Mouse (Mus musculus) kidney, postnatal 0 days (tissue): ENCODE data around the gene Txndc17. TPM values are rescaled to one million over a fixed set of nuclear protein-coding genes. Genes with fewer than 3 reads are reported as not detected.

ENCODE experiments used
- ATAC-seq: fragments of 200-750 bp; cut with Nextera tagmentation; replicated peaks from 2 replicates; pipeline ENCODE4 v1.8.0; 2017; ENCODE audit warnings: low read depth, moderate number of reproducible peaks, moderate TSS enrichment, moderate library complexity; ENCODE audit not compliant: low FRiP score
- DNase-seq: peaks from one replicate; pipeline ENCODE4 v3.0.0-alpha.2; 2016; ENCODE audit warnings: low spot score
- H3K27ac ChIP-seq: fragments of 300-500 bp; sonication (generic); 2 replicates; pipeline ENCODE4 v1.5.1; 2014; ENCODE audit warnings: mild to moderate bottlenecking
- H3K27me3 ChIP-seq: fragments of 300-500 bp; sonication (generic); 2 replicates; pipeline ENCODE4 v1.6.1; 2014; ENCODE audit warnings: low read length, mixed read lengths; ENCODE audit not compliant: insufficient read depth
- H3K36me3 ChIP-seq: fragments of 300-500 bp; sonication (generic); 2 replicates; pipeline ENCODE4 v1.6.1; 2014; ENCODE audit warnings: low read length, mixed read lengths; ENCODE audit not compliant: insufficient read depth
- H3K4me1 ChIP-seq: fragments of 300-500 bp; sonication (generic); replicated peaks from 2 replicates; pipeline ENCODE4 v1.6.1; 2014; ENCODE audit warnings: antibody characterized with exemption, low read length, mixed read lengths; ENCODE audit not compliant: insufficient read depth
- H3K4me2 ChIP-seq: fragments of 300-500 bp; sonication (generic); 2 replicates; pipeline ENCODE4 v1.6.1; 2014; ENCODE audit warnings: mild to moderate bottlenecking, low read length, moderate library complexity, mixed read lengths
- H3K4me3 ChIP-seq: fragments of 300-500 bp; sonication (generic); replicated peaks from 2 replicates; pipeline ENCODE4 v1.5.1; 2014; ENCODE audit warnings: low read depth, low read length
- H3K9ac ChIP-seq: fragments of 300-500 bp; sonication (generic); 2 replicates; pipeline ENCODE4 v1.6.1; 2014; ENCODE audit warnings: low read depth, low read length
- H3K9me3 ChIP-seq: fragments of 300-500 bp; sonication (generic); replicated peaks from 2 replicates; pipeline ENCODE4 v1.6.1; 2016; ENCODE audit warnings: low read length, inconsistent platforms, mixed read lengths
- CTCF ChIP-seq: IDR thresholded peaks from 2 replicates; pipeline ENCODE4 v1.5.1; 2016; ENCODE audit warnings: antibody characterized with exemption, low read depth, mild to moderate bottlenecking, moderate library complexity
- WGBS: fragments of 180-500 bp; shearing (Covaris S2); extraction: QIAGEN DNeasy Blood & Tissue Kit; methylation state at CpG from one replicate; pipeline ENCODE4 v1.1.7; 2014; 5-methylcytosine and 5-hydroxymethylcytosine counted together
- polyA plus RNA-seq: library from polyadenylated mRNA; unstranded; fragments of >200 nt; fragmentation: Nextera tagmentation; extraction: Ambion mirVana; gene quantifications from 2 replicates; pipeline ENCODE4 v1.2.1, GENCODE M21; 2015

The Txndc17 gene
- polyA plus RNA-seq, 1 experiment from 2014 or later: 260 TPM

DNA sequence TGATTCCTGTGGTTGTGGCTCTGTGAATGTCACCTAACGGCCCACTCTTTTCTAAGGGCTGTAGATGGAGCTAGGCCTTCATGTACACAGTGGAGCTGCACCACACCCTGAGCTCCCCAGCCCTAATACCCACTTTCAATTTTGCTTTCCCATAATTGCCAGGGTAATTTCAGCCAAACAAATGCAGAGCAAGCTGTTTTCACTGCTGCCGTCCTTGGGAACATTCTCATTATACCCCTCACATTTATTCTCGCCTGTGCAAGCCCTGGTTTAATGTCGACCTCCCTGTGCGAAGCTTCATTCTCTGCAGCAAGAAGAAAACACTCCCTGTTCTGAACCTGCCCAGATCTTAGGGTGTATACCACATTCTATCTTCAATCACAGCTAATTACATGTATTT, 31.4 kb upstream of the Txndc17 start:
- Histone ChIP-seq H3K27ac (no peak overlapping the region), H3K4me2 (no peak overlapping the region), H3K27me3 (no peaks in the 10 kb centered on the region), H3K9me3 (no peaks in the 10 kb centered on the region), H3K4me1 (no peaks in the 10 kb centered on the region), H3K4me3 (no peak overlapping the region), H3K36me3 (peaks cover 42% of the 10 kb centered on the region), H3K9ac (no peak overlapping the region)
- WGBS: 88% methylated on average over 5 of the region's 5 CpGs
- no peak for TF ChIP-seq CTCF
- DNase-seq: no peak
- no peak for ATAC-seq

- no peak overlapping the region for H3K4me2 ChIP-seq
- H3K27me3 ChIP-seq: no peaks in the 10 kb centered on the region
- no peak overlapping the region for H3K27ac ChIP-seq
- H3K36me3 ChIP-seq: peaks cover 46% of the 10 kb centered on the region
- H3K4me1 ChIP-seq: no peaks in the 10 kb centered on the region
- ATAC-seq: no peak
- no peak for DNase-seq
- H3K9ac ChIP-seq: no peak overlapping the region
- no peaks in the 10 kb centered on the region for H3K9me3 ChIP-seq
- no peak overlapping the region for H3K4me3 ChIP-seq
- WGBS: 70% methylated on average over 3 of the region's 3 CpGs
- TF ChIP-seq CTCF: no peak
These were observed 30.8 kb upstream of the Txndc17 start for GRCm38 (mm10) chr11:72176553-72176952.

GRCm38 (mm10) chr11:72180556-72180955, 26.8 kb upstream of the Txndc17 start:
- TF ChIP-seq CTCF: no peak
- Histone ChIP-seq H3K9ac (no peak overlapping the region), H3K9me3 (no peaks in the 10 kb centered on the region), H3K4me3 (no peak overlapping the region), H3K4me2 (no peak overlapping the region), H3K36me3 (peaks cover 31% of the 10 kb centered on the region), H3K4me1 (no peaks in the 10 kb centered on the region), H3K27me3 (no peaks in the 10 kb centered on the region), H3K27ac (no peak overlapping the region)
- no peak for DNase-seq
- ATAC-seq: no peak
- WGBS: 86% methylated on average over 5 of the region's 5 CpGs

DNA sequence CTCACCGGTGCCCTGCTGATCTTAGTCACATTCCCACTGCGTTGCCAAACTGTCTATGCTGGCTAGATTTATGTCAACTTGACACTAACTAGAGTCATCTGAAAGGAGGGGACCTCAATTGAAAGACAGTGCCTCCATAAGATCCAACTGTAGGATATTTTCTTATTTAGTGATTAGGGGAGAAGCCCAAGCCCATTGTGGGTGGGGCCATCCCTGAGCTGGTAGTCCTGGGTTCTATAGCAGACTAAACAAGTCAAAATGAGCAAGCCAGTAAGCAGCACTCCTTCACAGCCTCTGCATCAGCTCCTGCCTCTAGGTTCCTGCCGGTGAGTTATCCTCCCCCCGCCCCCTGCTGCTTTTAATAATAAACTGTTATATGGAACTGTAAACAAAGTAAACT, 26.2 kb upstream of the Txndc17 start:
- no peak overlapping the region for H3K4me3 ChIP-seq
- no peak for TF ChIP-seq CTCF
- no peaks in the 10 kb centered on the region for H3K27me3 ChIP-seq
- DNase-seq (no peak), ATAC-seq (no peak)
- H3K4me1 ChIP-seq: no peaks in the 10 kb centered on the region
- peaks cover 25% of the 10 kb centered on the region for H3K36me3 ChIP-seq
- WGBS: 93% methylated on average over 4 of the region's 4 CpGs
- no peaks in the 10 kb centered on the region for H3K9me3 ChIP-seq
- H3K27ac ChIP-seq: no peak overlapping the region
- H3K4me2 ChIP-seq: no peak overlapping the region
- no peak overlapping the region for H3K9ac ChIP-seq

DNA sequence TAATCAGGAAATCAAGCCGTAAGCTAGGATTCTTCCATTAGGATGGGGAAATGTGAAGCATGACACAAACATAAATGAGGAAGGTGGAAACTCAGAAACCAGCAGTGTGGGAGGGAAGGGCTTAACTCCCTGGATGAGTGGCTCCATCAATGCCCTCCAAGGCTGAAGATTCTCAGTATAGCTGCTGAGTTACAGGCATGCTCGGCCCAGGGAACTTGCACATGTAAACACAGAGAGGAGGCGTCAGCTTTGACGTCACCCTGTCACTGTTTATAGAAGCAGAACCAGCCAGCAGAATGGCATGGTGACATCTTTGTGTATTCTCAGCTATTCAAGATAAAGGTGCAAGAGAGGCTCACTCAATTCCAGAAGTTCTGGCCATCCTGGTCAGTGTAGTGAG, 23.1 kb upstream of the Txndc17 start:
- DNase-seq (no peak), ATAC-seq (no peak)
- Histone ChIP-seq H3K4me3 (no peak overlapping the region), H3K27ac (no peak overlapping the region), H3K36me3 (peaks cover 14% of the 10 kb centered on the region), H3K9ac (no peak overlapping the region), H3K4me1 (0 out of 2 replicates have a peak, but pooled peaks cover 3% of the 10 kb centered on the region), H3K27me3 (no peaks in the 10 kb centered on the region), H3K4me2 (no peak overlapping the region), H3K9me3 (no peaks in the 10 kb centered on the region)
- 77% methylated on average over 4 of the region's 4 CpGs for WGBS
- TF ChIP-seq CTCF: no peak

GRCm38 (mm10) chr11:72190857-72191256, 16.5 kb upstream of the Txndc17 start:
- H3K9ac ChIP-seq: no peak overlapping the region
- H3K27me3 ChIP-seq: no peaks in the 10 kb centered on the region
- H3K4me1 ChIP-seq: 0 out of 2 replicates have a peak, but pooled peaks cover 3% of the 10 kb centered on the region
- no peaks in the 10 kb centered on the region for H3K9me3 ChIP-seq
- no peak for ATAC-seq
- H3K4me3 ChIP-seq: no peak overlapping the region
- 93% methylated on average over 1 of the region's 1 CpGs for WGBS
- H3K4me2 ChIP-seq: no peak overlapping the region
- no peak for TF ChIP-seq CTCF
- DNase-seq: no peak
- H3K36me3 ChIP-seq: peaks cover 20% of the 10 kb centered on the region
- no peak overlapping the region for H3K27ac ChIP-seq

DNA sequence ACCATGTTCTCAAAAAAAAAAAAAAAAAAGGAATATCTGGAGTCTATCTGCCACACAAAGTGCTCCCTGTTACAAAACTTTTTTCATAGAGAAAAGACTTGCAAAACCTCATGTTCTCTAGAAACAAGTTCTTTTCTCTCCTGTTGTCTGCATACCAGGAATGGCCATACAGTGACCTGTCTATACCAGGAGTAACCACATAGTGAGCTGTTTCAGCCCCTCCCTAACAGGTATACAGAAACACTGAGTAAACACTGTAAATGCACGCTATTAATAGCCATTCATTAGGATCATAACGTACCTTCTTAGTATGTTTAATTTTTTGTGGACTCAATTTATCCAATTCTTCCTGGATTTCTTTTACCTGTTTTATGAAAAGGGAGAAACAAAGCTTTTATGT, 13.1 kb upstream of the Txndc17 start:
- ATAC-seq (no peak), DNase-seq (no peak)
- no peaks in the 10 kb centered on the region for H3K9me3 ChIP-seq
- H3K36me3 ChIP-seq: peaks cover 37% of the 10 kb centered on the region
- no peaks in the 10 kb centered on the region for H3K4me1 ChIP-seq
- H3K27me3 ChIP-seq: no peaks in the 10 kb centered on the region
- H3K27ac ChIP-seq: no peak overlapping the region
- H3K4me2 ChIP-seq: no peak overlapping the region
- no peak for TF ChIP-seq CTCF
- WGBS: 90% methylated on average over 2 of the region's 2 CpGs
- H3K9ac ChIP-seq: no peak overlapping the region
- no peak overlapping the region for H3K4me3 ChIP-seq
